Mouse (Mus musculus): ENCODE measurements around the gene Numb.
"Not testable (repeated sequence)": the region's sequence is repeated elsewhere in the genome, so short reads cannot be mapped to it uniquely, and the experiment has no call there.

Numb gene

DNA sequence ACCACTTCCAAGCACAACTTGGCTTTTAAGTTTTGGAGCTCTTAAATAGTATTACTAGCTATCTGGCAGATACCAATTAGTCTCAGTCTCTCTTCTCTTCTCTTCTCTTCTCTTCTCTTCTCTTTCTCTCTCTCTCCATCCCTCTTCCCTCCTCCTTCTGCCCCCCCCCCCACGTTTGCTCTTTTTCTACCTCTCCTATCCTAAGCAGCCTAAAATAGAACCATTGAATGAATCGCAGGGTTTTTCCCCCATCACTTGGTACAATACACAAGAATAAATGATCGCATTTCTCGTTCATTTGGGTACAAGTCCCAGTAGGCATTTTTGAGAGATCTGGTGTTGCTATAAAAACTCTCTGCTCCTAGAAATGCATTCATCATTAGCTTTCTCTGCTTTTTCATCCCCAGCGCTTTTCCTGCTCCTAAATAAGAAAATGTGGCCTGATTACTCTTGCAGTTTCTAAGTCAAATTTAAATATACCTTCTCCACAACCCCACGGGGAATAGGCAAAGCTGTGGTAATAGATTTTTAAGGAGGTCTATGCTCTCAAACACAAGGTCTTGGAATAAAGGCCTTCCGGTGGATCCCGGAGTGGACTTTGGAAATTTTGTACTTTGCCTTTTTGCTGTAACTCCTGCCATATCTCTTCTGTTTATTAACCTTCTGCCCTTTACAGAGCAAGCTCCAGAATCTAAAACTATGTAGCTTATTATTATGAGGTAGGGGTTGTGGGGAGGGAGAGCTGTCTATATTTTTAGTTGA, 1.2 kb upstream of the Numb start:
- no peak for DNase-seq (ENCODE audit: low read depth)

DNA sequence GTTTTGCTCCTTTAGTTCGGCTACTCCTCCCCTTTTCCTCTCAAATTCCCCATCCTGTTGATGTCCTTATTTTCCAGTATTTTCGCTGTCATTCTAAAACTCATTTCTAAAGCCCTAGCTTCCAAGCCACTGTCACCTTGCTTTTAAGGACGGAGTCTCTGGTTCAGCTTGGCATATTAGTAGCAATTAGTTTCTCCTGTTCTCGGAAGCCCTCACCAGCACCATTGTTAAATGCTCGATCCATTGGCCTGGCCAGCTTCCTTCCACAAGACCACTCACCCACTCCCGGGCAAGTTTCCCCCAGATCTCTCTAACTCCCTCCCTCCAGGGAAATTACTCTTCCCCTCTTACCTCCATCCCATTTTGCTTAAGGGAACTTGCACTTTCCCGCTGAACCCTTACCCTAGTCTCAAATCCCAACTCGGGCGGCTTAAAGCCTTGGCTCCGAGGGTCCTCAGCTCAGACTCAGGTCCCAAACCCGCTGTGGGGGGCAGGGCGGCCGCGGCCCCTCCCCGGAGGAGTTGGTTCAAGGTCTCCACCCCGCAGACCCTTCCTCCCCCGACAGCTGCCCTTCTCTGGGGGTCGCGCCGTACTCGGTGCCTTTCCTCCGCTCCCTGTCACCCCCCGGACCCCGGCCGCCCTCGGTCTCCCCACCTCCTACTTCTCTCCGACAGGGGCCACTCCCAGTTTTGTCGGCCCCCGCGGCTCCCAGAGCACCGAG, 853 bp downstream of the Numb start:
- no peak for DNase-seq (ENCODE audit: low read depth)

DNA sequence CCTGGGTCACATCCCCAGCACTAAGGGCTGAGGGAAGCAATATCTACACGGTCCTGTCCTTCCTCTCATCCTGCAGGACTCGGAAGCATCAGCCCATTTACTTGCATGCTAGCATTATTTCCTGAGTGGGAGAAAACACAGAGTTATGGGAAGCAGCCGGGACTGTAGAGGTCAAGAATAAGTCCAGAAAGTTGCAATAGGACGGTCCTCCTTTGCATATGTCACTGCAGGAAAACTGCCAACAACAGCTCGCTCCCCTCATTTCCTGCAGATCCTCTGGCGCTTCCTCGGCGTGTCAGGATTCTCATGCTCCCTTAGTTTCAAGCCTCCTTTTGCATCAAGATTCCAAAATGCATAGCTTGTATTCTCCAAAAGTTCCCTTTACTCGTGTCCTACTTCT, 4.8 kb downstream of the Numb start:
- no peak for DNase-seq (ENCODE audit: low read depth)

DNA sequence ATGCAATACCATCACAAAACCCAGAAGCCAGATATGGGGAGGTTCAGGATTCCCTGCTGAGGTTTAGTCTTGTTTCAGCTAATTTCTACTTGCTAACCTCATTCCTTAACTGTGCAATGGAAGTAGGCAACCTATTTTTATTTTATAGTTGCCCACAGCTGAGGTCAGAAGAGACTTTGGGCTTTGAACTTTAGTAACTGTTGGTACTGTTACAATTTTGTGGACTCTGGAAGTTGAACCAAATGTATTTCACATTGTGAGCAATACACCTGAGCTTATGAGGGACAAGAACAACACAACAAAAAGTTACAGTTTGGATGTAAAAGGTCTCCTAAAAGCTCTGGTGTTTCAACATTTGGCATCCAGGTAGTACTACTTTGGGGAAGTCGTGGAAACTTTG, 6.9 kb downstream of the Numb start:
- DNase-seq (ENCODE audit: low read depth), result no peak

DNA sequence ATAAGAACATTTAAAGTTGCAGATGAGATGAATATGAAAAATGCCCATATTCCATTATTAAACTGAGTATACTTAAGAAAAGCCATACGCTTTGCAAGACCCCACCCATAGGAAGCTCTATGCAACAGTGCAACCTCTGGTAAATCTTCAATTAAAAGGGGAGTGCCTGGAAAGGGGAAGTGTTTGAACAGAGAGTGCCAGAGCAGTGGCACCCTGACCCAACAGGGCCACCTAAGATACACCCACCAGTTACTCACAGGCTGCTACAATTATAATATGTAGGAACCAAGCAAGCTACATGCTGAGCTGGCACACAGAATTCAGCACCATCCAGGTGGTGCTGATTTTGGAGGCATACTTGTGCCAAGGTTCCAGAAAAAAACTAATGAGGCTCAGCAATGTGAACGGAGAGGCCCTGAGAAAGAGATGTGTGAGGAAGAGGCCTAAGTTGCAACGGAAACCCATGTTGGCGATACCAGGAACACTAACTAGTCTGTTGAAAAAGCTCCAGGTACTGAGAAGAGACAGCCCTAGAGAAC, 7.5 kb downstream of the Numb start:
- no peak for DNase-seq (ENCODE audit: low read depth)

DNA sequence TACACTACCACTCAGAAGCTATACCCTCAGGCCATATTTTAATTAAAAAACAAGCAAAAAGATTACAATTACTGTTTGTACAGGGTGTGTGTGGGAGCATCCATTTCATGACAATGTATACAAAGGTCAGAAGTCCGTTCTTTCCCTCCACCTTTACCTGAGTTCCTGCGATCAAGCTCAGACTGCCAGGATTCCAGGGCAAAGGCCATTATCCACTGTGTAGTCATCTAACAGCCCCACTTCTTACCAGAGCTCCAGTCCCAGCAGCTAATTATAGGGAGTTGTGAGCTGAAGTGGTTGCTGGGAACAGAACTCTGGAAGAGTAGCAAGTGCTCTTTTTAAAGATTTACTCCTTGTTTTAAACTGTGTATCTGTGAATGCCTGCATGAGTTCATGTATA, 11.3 kb downstream of the Numb start:
- no peak for DNase-seq (ENCODE audit: low read depth)

DNA sequence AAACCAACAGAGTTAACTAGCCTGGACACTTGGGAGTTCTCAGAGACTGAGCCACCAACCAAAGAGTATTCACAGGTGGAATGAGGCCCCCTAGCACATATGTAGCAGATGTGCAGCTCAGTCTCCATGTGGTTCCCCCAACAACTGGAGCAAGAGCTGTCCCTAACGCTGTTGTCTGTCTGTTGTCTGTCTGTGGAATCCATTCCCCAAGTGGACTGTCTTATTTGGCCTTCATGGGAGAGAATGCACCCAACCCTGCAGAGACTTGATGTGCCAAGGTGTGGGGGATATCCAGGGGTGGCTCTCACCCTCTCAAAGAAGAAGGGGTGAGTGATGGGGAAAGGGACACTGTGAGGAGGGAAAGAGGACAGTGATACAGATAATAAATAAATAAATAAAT, 28.8 kb downstream of the Numb start:
- DNase-seq (ENCODE audit: low read depth), result no peak

DNA sequence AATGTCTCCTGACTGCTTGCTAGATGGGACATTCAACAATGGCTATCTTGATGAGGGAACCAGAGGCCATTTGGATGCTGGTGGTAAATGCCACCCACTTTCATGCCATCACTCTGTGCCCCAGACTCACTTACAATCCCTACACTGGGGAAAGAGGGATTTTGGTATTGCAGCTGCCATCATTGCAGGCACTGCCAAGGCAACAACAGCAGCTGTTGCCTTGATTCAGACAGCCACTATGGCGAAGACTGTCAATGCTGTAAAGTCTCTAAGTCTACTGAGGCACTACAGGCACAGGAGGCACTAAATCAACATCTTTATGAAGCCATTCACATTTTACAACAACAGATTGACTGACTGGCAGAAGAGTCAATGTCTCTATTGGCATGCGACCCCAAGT, 30.5 kb downstream of the Numb start:
- DNase-seq (ENCODE audit: low read depth), result no peak

DNA sequence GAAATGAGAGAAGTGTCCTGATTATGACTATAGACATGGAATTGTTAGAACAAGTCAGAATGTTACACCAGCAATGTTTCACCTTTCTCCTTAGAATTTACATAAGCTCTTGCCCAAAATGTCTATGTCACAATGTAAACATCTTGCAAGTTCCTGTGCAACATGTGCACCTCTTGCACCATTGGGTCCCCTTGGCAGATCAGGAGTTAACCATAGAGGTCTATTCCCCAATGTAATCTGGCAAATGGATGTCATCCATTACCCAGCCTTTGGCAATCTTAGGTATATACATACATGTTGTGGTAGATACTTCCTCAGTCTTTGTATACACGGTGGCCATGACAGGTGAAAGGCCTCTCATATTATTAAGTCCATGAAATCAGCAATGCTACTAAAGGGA, 32.6 kb downstream of the Numb start:
- DNase-seq (ENCODE audit: low read depth), result no peak

DNA sequence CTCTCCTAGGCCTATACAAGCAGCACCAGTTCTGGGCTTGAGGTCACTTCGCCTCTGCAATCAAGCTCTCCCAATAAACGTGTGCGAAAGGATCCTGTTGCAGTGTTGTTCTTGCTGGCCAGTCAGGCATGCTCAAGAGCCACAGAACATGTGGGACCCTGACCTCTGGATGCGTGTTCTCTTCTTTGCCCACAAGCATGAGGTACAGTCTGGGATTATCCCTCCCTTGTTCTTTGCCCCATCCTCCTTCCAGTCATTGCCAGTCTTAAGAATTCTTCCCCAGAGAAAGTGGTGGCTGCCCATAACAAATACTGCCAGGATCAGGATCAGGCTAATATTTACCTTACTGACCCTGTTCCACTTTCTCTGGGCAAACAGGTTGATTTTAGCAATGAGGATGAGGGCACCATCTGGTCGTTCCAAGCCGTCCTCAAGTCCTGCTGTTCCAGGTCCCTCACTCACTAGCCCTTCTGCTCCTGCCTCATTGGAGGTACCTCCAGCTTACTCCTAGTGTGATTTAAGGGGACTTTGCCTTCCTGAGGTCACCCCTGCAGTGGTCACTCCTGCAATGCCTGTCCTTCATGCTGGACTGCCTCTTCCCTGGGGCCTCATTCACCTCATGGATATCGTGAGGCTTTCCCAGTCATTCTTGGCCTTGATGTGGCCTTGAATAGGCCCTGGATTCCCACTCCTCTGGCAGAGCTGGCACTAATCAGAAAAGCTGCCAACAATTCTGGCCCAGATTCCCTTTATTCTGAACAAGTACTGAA, 36.0 kb downstream of the Numb start:
- no peak for DNase-seq (ENCODE audit: low read depth)

DNA sequence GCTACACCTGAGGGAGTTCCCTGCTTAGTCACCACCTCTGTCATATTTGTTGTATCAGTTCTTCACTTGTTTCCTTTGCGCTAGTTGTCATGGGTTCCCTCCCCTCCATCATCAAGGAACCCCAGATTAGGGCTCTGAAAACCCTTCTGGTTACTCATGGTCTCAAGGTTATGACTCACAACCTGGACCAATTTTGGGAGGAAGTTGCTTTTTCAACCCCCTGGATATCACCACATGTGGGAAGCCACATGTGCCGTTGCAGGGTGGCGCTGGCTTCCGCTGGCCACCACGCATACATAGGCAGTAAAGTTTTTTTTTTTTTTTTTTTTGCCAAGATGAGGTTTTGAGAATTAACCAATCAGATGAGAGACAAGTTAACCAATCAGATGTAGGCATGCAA, 36.7 kb downstream of the Numb start:
- not testable (repeated sequence) for DNase-seq (ENCODE audit: low read depth)

DNA sequence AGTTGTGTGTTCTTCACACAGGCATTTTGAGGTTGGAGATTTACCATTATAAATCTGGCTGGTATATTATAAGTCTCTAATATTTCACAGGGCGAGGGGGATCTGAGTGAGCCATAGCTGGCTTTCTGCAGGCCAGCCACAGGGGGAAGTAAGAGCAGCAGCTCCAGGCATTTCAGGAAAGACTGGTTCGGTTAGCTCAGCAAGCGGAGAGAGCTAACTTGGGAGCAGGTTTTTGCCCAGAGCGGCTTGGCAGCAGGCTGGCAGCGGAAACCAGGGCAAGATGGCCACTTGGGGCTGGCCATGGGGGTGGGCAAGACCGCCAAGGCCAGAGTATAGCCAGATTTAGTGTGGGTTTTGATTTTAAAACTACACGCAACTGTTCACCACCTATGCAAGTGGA, 39.2 kb downstream of the Numb start:
- no peak for DNase-seq (ENCODE audit: low read depth)

DNA sequence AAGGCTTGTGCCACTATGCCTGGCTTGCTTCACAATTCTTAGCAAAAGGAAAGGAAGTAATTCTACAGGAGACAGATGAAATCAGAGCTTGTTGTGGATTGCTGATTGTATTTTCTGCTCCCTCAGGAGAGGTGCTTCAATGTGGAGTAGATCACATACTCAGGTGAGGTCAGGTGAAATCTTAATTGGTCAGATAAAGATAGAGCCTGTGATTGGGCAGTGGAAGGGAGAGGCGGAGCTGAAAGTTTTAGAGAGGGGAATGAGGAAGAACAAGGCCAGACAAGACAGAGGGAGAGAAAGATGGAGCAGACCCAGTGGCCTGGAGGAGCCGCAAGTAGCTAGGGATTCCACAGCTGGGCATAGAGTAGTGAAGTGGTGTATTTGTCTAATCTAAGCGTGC, 39.6 kb downstream of the Numb start:
- DNase-seq (ENCODE audit: low read depth), result no peak

DNA sequence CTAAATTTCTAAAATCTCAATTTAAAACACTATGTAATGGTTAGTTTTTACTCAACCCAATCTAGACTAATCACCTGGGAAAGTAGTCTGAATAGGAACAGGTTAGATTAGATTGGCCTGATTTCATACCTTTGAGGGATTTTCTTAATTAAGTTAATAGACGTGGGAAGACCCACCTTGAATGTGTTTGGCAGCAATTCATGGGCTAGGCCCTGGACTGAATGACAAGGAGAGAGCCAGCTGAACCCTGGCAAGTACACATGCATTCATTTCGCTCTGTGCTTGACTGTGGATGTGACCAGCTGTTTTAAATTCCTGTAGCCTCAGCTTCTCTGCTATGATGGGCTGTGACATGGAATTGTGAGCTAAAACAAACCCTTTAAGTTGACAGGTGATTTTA, 40.8 kb downstream of the Numb start:
- no peak for DNase-seq (ENCODE audit: low read depth)

DNA sequence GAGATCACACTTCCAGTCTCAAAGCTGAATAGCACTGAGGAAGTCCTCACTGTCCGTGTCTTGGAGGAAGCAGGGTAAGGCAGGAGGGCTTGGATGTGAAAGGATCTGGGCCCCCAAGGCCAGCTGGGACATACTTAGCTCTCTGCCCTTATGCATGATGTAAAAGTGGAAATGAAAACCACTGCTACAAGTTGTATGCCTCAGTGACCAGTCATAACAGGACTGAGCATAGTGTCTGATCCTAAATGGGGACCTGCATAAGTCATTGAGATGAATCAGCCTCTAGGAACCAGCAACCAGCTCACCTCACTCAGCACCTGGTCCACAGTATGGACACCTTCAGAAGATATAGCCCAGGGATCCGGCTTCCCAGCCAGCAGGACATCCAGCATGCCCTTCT, 46.6 kb downstream of the Numb start:
- no peak for DNase-seq (ENCODE audit: low read depth)

DNA sequence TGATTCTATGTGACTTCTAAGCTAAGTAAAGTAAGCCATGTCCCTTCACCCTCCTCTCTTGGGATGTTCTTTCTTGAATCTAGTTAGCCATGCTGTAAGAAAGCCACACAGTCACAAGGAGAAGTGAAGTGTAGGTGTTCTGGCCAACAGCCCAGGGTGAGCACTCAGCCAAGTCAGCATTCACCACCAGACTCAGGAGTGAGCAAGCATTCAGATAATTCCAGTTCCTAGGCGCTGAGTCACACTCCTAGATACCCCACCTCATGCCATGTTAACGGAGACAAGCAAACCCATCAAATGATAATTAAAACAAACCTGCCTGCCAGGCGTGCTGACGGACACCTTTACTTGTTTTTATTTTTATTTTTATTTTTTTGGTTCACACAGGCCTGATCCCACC, 47.1 kb downstream of the Numb start:
- DNase-seq (ENCODE audit: low read depth), result no peak

DNA sequence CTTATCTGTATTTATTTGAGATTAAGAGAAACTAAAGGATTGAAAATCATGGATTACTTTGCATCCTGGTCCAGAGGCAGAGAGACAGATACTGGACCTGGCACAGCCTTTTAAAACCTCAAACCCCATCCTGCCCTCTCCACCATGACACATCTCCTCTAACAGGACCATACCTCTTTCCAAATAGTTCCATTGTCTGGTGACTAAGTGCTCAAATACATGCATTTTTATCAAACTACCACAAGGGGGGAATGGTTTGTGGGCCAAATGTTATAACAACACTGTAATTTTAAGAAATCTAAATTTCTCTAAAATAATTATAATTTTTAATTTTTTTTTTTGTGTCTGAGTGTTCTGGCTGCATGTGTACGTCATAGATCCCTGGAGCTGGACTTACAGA, 57.2 kb downstream of the Numb start:
- no peak for DNase-seq (ENCODE audit: low read depth)

DNA sequence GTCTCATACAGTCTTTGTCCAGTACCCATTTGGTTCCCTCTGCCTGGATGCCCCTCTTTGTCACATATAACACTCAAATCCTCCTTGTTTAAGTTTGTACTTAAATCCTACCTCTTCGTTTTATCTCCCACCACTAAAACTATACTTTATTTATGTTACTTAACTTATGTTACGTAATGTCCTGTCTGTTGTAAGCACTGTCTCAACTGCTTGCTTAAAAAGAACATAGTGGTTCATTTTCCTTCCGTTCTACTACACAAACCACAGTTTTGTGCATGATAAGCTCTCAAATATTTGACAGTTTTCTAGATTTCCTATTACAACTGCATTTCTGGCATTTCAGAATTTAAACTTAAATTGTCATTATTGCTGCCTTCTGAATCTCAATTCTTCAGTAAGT, 59.9 kb downstream of the Numb start:
- no peak for DNase-seq (ENCODE audit: low read depth)

DNA sequence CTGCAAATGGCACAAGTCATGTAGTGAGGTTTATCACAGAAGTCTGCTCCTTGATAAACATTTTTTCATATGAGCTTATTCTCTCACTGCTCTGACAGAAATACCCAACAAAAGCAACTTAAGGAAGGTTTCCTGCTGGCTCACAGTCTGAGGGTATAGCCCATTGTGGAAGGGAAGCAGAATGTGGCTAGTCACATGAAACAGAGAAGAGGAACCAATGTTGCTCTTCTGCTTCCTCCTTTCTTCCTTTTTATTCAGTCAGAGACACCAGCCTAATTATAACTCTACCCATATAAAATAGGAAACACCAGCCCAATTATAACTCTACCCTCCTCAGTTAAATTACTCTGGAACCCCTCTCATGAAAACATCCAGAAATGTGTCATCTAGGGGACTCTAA, 61.0 kb downstream of the Numb start:
- DNase-seq (ENCODE audit: low read depth), result no peak

DNA sequence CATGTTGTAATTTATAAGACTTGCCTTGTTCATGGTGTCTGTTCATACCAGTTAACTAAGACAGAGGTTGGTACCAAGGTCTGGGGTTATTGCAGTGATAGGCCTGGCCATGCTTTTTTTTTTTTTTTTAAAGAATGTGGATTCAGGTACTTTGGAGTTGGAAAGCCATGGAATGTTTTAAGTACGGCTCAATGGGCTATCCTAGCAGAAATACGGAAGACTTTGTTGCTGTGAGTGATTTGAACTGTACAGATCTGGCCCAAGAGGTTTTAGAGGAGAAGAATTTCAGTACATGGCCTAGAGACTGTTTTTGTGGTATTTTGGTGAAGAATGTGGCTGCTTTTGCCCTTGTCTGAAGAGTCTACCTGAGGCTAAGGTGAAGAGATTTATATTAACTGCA, 63.7 kb downstream of the Numb start:
- DNase-seq (ENCODE audit: low read depth), result no peak

DNA sequence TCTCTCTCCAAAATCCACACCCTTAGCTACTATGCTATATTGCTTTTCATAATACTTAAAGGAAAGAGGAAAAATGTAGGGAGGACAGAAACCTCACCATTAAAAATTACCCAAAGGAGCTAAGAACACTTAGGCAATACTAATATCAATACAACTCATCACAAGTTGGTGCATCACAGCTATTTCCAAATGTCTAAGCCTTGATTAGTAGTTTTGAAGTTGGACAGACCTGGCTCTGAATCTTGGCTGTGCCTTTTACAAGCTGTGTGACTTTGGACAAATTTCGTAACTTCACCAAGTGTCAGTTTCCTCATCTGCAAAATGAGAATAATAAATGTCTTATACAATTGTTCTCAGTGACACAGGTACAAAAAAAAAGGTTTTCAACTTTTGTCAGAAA, 66.5 kb downstream of the Numb start:
- no peak for DNase-seq (ENCODE audit: low read depth)

DNA sequence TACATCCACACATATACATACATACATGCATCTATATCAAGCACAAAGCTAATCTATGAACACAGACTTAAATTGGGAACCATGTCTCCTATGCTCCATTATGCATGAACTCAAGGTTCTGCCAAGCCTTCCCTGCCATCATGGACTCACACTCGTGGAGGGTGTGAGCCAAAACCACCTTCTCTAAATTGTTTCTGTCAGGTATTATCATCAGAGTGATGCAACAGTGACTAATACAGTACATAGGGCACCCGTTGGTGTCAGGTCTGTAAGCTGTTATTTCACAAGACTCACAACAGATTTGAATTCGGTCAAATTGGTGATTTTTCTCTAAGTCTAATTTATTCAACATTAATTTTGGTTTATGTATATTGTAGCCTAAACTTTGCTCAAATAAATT, 67.5 kb downstream of the Numb start:
- DNase-seq (ENCODE audit: low read depth), result no peak
